Mouse (Mus musculus) testis, adult 2 months (tissue): ENCODE measurements around the gene Mllt10.

Experiments
- CTCF ChIP-seq: fragments of 200-500 bp; IDR thresholded peaks from 2 replicates; pipeline ENCODE4 v1.5.1; 2012; ENCODE audit warnings: low read depth, mild to moderate bottlenecking, inconsistent platforms, low read length, moderate library complexity; ENCODE audit not compliant: control insufficient read depth, insufficient read depth, insufficient replicate concordance
- POLR2A ChIP-seq: fragments of 200-500 bp; IDR thresholded peaks from 2 replicates; pipeline ENCODE4 v1.6.1; 2012; ENCODE audit warnings: low read depth, mild to moderate bottlenecking, inconsistent platforms, low read length, moderate library complexity; ENCODE audit not compliant: control insufficient read depth

GRCm38 (mm10) chr2:18066436-18066835 lies 11.4 kb downstream of the Mllt10 start:
- no peak for TF ChIP-seq CTCF
- TF ChIP-seq POLR2A, result no peak
